Mouse (Mus musculus): ENCODE results near the gene Dapl1. TPM values are rescaled to one million over a fixed set of nuclear protein-coding genes. Genes with fewer than 3 reads are reported as not detected.
A peak's percentile ranks its signal among the peaks of the same experiment; 100 is the strongest.

The Dapl1 gene
- total RNA-seq, 2 experiments from 2014 or later, result 0.81 to 1.8 TPM

DNA sequence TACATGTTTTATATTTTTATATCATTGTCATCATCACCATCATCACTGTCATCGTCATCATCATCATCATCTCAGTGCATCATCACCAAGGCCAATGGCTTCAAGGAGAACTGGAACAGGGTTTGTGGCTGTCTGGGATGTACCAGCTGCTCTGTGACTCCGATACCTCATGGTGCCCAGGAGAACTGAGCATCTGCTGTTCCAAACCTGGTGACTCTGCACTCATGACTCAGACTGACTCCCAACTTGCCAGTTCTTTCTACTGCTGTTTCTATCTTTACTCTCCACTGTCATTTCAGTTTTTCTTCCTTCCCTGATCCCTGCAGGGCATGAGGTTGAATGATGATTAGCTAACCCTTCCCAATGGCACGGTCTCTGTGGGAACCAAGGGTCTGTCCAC, 46.4 kb downstream of the Dapl1 start:
- DNase-seq (ENCODE audit: low spot score in 2 of 2), result peak; percentile 30 to 53
- intact Hi-C loops (cut with DNase I), result loop anchor here (10.0 kb wide), 1 partner anchor 884 kb away; no protein-coding TSS in a partner anchor

DNA sequence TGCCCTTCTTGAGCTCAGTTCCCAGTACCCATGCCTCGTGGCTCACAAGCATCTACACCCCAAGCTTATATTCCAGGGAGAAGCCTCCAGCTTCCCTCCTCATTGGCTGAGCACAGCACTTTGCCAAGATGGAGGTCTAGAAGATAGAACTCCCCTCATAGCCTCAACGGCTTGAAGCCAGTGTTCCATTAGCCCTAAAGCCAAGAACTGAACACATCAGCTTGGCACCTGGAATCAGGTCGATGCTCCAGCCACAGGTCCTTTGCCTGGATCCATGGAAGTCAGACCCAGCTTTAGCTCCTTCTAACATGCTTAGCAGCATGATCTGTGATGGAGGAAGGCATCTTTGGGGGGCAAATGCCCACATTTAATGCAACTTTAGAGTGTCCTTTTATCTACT, 48.5 kb downstream of the Dapl1 start:
- intact Hi-C loops (cut with DNase I), result loop anchor here (10.0 kb wide), 1 partner anchor 882 kb away; no protein-coding TSS in a partner anchor
- DNase-seq (ENCODE audit: low spot score in 2 of 2), result no peak

DNA sequence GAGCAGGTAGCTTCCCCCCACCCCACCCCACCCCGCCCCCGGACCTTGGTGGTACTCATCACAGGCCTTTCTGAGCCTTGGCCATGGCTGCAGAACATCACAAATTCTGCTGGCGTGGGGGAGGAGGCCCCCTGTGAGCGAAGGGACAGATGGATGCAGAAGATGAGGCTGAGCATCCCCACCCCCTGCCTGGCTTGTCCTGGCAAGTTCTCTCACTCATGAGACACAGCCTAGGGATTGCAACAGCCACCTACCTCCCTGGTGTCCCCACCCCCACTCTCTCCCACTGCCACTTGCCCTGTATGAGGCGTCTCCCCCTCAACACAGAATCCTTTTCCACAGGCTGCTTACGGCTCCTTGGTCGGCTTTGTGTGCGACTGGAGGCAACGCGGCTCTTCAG, 49.1 kb downstream of the Dapl1 start:
- intact Hi-C loops (cut with DNase I), result loop anchor here (10.0 kb wide), 1 partner anchor 881 kb away; no protein-coding TSS in a partner anchor

DNA sequence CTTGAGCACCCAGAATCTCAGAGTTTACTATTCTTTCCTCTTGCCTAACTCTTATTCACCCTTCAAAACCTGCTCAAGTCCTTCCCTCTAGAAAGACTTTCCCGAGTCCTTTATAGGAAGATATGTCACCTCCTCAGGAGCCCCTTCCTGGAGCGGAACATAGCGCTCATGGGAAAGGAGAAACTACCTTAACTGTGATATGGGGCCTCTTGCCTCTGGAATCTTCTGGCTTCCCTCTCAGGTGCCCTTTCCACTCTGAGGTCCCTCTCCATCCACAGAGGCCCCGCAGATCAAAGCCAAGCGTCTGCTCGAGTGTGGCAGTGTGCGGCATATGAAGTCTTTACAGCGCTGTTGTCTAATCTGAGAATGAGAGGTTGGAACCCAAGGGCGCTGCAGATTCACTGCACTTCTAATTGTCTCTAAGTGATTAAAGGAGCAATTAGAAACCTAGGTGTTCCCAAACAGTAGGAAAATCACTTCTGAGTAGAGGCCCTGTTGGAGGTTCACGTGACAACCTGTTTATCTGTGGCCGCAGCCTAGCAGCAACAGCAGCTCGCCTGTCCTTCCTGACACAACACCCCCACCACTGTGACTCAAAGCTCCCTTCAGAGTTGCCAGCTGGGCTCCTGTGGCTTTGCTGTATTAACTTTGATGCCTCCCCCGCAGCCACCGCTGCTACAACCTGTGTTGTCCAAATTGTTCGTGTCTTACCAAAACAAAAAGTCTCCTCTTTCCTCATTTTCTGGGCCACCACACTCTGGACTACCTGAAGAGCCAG, 49.7 kb downstream of the Dapl1 start:
- intact Hi-C loops (cut with DNase I), result loop anchor here (10.0 kb wide), 1 partner anchor 881 kb away; no protein-coding TSS in a partner anchor
- no peak for DNase-seq (ENCODE audit: low spot score in 2 of 2)

More for the DNA sequence above, 49.1 kb downstream of the Dapl1 start:
- DNase-seq (ENCODE audit: low spot score in 2 of 2), result no peak

DNA sequence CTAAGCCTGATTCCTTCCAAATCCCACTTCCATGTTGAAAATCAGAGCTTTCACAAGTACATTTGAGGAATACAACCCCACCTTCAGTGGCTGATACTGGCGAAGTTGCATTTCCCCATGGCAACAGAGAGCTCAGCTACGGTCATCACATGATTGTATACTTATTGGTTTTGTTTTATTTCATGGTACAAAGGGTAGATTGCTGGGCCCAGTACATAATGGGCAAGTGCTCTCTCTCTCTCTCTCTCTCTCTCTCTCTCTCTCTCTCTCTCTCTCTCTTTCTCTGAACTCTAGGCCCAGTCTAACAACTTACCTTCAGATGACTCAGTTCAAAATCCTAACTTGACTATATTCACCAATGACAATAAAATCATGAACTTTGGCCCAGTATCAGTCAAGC, 52.5 kb downstream of the Dapl1 start:
- intact Hi-C loops (cut with DNase I), result loop anchor here (10.0 kb wide), 1 partner anchor 878 kb away; no protein-coding TSS in a partner anchor
- DNase-seq (ENCODE audit: low spot score in 2 of 2), result no peak

DNA sequence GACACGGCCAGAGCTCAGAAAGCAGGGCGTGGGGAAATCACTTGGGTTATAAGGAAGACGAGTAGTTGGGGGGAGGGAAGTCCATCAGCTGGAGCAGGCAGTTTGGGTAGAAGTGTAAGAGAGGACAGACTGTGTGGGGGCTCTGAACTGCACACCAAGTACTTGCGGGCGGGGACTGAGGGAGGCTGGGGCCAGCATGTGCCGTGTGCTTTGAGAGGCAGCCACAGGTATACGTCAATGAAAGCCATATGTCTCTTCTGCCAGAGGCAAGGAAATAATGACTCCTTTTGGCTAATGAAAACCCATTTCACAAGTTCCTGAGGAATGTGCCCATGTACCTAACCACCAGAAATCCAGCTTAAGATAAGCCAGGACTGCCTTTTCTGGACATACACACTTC, 53.6 kb downstream of the Dapl1 start:
- DNase-seq (ENCODE audit: low spot score in 2 of 2), result no peak
- intact Hi-C loops (cut with DNase I), result loop anchor here (10.0 kb wide), 1 partner anchor 877 kb away; no protein-coding TSS in a partner anchor

DNA sequence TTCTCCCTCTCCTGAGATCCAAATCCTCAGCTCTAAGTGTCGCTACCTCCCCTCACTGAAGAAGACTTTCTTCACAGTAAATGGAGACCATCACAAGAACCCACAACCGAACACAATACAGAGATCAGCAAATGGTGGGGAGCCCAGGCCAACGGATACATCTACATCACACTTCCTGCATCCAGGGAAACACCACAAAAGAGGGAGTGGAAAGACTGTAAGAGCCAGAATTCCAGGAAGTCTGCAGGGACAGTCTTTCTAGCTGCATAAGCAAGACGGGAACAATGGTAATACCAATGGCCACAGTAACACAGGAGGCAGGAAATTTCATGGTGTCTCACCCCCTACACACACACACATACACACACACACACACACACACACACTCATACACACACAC, 55.3 kb downstream of the Dapl1 start:
- intact Hi-C loops (cut with DNase I), result loop anchor here (2.0 to 10.0 kb wide), 3 partner anchors 73 to 875 kb away; partner anchors contain the start of gene Tanc1
- DNase-seq (ENCODE audit: low spot score in 2 of 2), result no peak

DNA sequence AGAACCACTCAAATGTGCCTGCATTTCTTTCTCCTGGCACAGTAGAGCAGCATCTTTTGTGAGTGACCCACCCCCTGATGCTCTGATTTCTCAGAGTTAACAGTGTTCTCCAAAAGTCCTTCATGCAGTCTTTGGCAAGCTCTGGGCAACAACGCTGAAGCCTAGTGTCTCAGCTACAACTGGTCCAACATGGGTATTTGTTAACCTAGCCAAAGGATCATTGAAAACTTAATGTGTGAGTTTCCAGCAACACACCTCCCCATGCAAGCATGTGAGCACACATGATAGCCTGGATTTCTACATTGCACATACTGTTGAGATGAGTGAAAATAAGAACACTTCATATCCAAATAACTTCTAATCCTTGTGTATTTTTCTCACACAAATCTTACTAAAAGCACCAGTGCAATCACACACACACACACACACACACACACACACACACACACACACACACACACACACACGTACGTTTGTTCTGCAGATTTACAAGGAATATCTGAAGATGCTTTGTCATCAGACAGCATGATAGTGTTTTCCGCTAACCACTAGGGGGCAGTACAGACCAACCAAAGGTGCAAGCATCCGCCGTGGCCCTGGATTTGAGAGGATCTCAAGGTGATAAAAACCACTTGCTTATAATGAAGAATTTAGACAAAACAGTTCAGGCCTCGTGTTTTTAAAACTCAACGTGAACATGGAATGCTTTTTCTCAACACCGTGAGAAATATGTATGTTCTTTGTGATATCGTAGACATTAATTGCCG, 56.9 kb downstream of the Dapl1 start:
- intact Hi-C loops (cut with DNase I), result loop anchor here (2.0 to 5.0 kb wide), 2 partner anchors 71 to 203 kb away; partner anchors contain the start of gene Tanc1
- DNase-seq (ENCODE audit: low spot score in 2 of 2), result peak; percentile 75 to 78

DNA sequence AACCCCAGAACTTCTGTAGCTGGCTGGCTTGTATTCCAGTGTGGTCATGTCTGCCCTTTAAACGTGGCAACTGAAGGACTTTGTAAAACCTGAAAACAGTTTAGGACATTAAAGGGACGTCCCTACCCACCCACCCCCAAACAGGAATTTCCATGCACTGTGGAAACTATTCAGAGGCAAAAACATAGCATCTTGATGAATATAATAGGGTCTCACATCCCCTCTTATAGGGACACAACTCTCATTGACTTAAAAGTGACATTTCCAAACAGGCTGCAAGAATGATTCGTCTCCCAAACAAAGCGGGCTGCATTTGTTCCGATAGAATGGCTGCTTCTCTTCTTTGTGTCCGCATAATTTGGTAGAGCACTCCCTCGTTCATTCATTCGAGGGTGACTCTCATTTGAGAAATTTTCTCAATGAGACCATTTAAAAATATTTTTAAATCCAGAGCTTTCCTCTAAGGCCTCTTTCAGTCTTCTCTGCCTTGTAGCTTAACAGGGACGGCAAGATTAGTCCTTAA, 59.2 kb downstream of the Dapl1 start:
- no peak for DNase-seq (ENCODE audit: low spot score in 2 of 2)
- intact Hi-C loops (cut with DNase I), result loop anchor here (5.0 kb wide), 1 partner anchor 69 kb away; the partner anchor contains the start of gene Tanc1

DNA sequence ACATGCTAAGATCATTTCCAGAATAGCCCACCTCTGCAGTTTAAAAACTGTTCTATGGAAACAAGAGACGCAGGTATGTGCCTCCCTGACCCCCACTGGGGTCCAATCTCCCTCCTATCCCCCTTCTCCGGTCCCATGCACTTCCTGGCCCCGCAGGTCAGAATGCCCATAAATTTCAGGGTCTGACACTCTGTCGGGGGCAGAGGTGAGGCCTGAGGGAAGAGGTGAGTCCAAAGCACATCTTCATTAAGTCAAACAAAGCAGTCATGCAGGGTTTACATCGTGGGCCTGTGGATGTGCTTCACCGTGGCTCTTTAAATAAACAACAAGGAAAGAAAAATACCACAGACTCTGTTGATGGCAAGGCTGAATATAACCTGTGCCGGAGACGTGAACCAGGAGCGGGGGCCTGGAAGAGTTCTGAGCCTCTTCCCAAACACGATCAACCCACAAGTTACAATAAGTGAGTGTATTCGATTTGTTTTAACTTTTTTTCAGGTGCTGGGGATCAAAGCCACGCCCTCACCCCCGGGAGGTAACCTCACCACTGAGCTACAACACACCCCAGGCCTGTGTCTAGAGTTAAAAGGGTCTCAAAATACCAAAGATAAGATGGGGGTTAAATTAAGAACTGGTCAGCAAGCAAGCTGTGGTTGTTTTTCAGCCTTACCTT, 59.9 kb downstream of the Dapl1 start:
- DNase-seq (ENCODE audit: low spot score in 2 of 2), result no peak
- intact Hi-C loops (cut with DNase I), result loop anchor here (5.0 kb wide), 1 partner anchor 68 kb away; the partner anchor contains the start of gene Tanc1

DNA sequence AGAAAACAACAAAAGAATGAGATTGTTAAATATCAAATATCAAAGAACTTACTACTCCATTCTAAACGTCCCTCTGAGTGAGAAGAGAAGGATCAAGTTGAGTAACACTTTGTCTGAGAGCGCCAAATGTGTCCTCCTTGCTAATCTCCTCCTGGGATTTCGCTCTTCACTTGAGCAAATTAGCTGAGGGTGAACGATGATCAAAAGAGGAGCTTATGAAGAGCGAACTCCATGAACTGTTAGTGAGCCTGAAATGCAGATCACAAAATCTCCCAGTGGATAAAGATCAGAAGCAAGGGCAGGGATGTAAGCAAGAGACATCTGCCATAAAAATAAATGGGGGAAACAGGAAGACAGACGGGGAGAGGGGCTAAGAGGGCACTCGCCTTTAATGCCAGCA, 60.5 kb downstream of the Dapl1 start:
- DNase-seq (ENCODE audit: low spot score in 2 of 2), result no peak
- intact Hi-C loops (cut with DNase I), result no loop called here

DNA sequence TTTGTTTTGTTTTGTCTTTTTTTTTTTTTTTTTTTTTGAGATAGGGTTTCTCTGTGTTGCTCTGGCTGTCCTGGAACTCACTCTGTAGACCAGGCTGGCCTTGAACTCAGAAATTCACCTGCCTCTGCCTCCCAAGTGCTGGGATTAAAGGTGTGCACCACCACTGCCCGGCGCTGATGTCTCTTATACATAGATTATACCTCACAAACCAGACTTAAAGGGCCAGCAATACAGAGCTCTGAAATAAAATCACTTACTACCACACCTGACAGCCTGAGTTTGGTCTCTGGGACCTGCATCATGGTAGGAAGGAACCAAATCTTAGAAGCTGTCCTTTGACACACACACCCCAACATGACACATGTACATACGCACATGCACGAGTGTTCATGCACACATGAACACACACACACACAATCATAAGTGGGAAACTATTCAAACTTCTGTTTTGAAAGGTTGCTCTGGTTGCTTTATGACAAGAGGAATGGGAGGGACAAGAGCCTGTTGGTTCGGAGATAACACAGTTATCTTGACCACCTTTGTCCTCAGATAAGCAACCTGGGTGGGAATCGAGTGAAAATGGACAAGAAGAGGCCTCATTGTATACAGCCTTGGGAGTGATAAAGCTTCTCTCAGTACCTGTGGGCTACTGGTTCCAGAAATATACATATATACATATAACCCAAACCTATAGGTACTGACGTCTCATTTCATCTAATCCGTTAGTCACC, 63.1 kb downstream of the Dapl1 start:
- intact Hi-C loops (cut with DNase I), result no loop called here

DNA sequence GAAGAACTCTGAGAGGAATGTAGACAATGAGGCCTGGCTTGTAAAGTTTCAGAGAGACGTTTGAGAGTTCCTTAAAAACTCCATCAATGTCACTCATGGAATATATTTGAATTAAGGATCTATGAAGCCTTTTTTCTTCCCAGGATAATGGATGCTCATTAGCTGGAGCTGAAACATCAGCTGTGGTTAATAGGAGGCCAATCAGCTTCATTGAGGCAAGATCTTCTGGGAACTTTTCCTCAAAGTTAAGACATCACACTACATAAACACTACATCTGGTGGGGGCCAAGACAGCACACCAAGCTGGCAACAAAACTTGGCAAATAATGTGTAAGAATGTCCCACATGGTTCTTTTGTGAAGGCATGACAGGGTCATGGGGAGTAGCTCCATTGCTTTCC, 68.3 kb downstream of the Dapl1 start:
- DNase-seq (ENCODE audit: low spot score in 2 of 2), result no peak
- intact Hi-C loops (cut with DNase I), result no loop called here

More for the DNA sequence above, 63.1 kb downstream of the Dapl1 start:
- DNase-seq (ENCODE audit: low spot score in 2 of 2), result no peak

DNA sequence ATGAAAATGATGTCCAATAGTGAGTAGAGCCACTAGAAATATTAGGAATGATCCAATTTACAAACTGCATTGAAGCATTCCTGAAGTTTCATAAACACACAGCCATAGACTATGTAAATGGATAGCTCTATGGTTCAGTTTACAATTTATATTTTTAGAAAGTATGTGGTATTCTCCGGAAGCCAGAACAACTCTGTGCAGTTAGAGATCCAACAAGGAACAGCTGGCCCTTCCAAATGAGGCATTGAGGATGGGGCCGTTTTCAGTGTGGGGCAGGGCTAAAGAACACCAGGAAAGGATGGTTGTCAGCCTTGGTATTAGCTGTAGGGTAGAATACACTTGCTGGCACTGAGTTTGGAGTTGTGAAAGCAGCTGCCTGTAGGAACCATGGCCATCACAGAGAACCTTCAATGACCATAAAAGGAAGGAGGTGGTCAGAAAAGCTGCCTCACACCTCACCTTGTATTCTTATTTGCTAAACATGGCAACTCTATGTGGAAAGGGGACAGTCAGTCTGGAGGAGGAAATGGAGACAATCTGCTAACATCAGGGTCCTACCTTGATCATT, 70.0 kb downstream of the Dapl1 start:
- intact Hi-C loops (cut with DNase I), result no loop called here
- DNase-seq (ENCODE audit: low spot score in 2 of 2), result no peak

Other genes starting within 250 kb of the Dapl1 start
- 10 to 100 TPM; 17.7 to 27.5 TPM for gene Tanc1, start 127.4 kb downstream of the Dapl1 start, total RNA-seq (2021)

All from left cerebral cortex, postnatal 36 days (tissue).